Mouse (Mus musculus): ENCODE data around the gene Cetn2. TPM values are rescaled to one million over a fixed set of nuclear protein-coding genes. Genes with fewer than 3 reads are reported as not detected.

Gene Cetn2
- 12.4 and 22.7 TPM in 2 replicates for polyA plus RNA-seq (2012; rRNA removed)

DNA sequence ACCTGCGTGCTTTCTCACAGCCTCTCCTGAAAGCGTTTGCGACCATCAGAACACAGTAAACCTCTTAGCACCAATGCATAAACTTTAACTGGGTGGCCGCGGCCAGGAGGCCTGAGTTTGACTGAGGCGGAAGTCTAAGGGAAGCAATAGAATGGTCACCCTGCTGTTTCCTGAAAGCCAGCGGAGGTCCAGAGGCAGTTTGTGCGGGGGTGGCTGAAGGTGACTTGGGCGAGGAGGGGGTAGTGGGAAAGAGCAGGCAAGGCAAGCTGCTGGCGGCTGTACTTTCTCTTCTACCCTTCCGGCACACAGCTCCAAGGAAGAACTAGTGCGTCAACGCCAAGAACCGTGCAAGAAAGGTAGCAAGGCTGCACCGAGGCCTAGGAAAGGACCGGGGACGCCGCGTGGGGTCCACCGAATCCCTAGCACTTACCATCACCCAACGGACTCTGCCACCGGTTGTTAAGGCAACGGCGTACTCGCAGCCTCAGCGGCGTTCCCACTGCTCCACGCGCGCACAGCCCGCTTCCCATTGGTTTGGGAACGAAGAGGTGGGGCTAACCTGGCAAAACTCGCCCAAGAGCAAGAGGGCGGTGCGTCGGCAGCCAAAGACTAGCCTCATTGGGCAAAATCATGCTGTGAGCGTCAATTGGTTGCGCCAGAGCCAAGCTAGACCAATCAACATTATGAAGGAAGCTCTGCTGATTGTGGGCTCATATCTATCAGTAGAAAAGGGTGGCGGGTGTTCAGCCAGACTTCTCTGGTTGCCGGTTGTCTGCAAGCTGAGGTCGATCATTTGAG, at the start of gene Cetn2, which contains the start of gene Nsdhl:
Cetn2 (minus strand) TSS at position 528 of the 798 bp plus-strand sequence.
Nsdhl (plus strand) TSS at position 674 of the 798 bp plus-strand sequence.
- Histone ChIP-seq H3K4me1 (ENCODE audit: control insufficient read depth, insufficient read depth, low read length) (peaks cover 2% of the 10 kb centered on the region; the same call in 1 of the 2 replicates), H3K27ac (ENCODE audit: insufficient read depth, low read depth, low read length) (peak within 1 kb of the TSS; percentile 58), H3K27me3 (replicated peaks; ENCODE audit: control insufficient read depth, insufficient read depth, low read length) (no peaks in the 10 kb centered on the region), H3K4me3 (ENCODE audit: insufficient read depth, low read depth, low read length) (peak within 1 kb of the TSS; percentile 96), H3K36me3 (ENCODE audit: control insufficient read depth, insufficient read depth, low read length) (no peaks in the 10 kb centered on the region; the same call in 1 of the 2 replicates)
- under 1% methylated on average over 39 of the region's 41 CpGs for WGBS
- DNase-seq, result peak; percentile 95
- TF ChIP-seq CTCF (conservative IDR thresholded peaks at IDR 0.05; ENCODE audit: insufficient read depth, insufficient read length, low read depth, low read length) (no peak), POLR2A (IDR thresholded peaks at IDR 0.05; ENCODE audit: low read depth, low read length) (no peak)

DNA sequence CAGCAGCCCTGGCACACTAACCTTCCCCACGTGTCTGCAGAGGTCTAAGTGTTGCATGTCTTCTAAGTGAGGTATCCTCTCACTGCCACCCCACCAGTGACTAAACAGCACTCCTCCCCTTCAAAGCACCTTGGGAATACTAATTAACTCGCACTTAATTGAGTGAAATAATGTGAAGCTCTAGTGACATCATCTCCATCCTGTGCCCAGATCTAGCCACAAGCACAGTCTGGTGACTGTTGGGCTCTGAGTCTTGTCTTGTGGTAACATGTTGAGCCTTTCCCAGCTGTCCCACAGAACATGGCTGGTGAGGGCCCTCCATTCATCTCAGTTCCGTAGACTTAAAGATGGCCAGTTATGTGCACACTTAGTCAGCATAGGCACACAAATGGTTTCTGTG, 44.5 kb upstream of the Cetn2 start:
- TF ChIP-seq CTCF (conservative IDR thresholded peaks at IDR 0.05; ENCODE audit: insufficient read depth, insufficient read length, low read depth, low read length) (no peak), POLR2A (IDR thresholded peaks at IDR 0.05; ENCODE audit: low read depth, low read length) (no peak)
- H3K36me3 ChIP-seq (ENCODE audit: control insufficient read depth, insufficient read depth, low read length), result no peaks in the 10 kb centered on the region
- DNase-seq, result no peak
- WGBS, result 89% methylated on average over 3 of the region's 3 CpGs
- H3K27me3 ChIP-seq (replicated peaks; ENCODE audit: control insufficient read depth, insufficient read depth, low read length), result no peaks in the 10 kb centered on the region
- H3K4me3 ChIP-seq (ENCODE audit: insufficient read depth, low read depth, low read length), result no peak overlapping the region
- H3K27ac ChIP-seq (ENCODE audit: insufficient read depth, low read depth, low read length), result no peak overlapping the region
- no peaks in the 10 kb centered on the region; the same call in 1 of the 2 replicates for H3K4me1 ChIP-seq (ENCODE audit: control insufficient read depth, insufficient read depth, low read length)

DNA sequence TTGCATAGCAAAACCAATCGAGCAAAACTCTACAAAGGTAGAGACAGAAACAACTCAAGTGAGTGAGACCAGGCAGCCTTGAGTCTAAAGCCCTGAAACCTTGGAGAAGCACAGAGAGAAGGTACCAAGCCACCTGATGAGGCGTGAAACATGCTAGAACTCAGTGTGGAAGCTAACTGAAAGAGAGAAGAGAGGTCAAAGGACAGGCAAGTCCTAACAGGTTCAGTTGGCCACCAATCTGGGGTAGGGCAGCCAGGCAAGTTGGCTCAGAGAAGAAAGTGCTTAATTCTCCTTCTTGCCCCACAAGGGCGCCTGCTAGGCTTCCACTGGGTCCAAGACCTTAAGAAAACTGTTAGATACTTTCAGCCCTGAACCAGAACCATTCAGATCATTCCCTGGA, 43.3 kb upstream of the Cetn2 start:
- Histone ChIP-seq H3K4me3 (ENCODE audit: insufficient read depth, low read depth, low read length) (no peak overlapping the region), H3K36me3 (ENCODE audit: control insufficient read depth, insufficient read depth, low read length) (no peaks in the 10 kb centered on the region), H3K27ac (ENCODE audit: insufficient read depth, low read depth, low read length) (no peak overlapping the region), H3K4me1 (ENCODE audit: control insufficient read depth, insufficient read depth, low read length) (no peaks in the 10 kb centered on the region; the same call in 1 of the 2 replicates), H3K27me3 (replicated peaks; ENCODE audit: control insufficient read depth, insufficient read depth, low read length) (no peaks in the 10 kb centered on the region)
- TF ChIP-seq CTCF (conservative IDR thresholded peaks at IDR 0.05; ENCODE audit: insufficient read depth, insufficient read length, low read depth, low read length), result no peak
- TF ChIP-seq POLR2A (IDR thresholded peaks at IDR 0.05; ENCODE audit: low read depth, low read length), result no peak
- WGBS, result 85% methylated on average over 3 of the region's 3 CpGs
- DNase-seq, result peak; percentile 52

DNA sequence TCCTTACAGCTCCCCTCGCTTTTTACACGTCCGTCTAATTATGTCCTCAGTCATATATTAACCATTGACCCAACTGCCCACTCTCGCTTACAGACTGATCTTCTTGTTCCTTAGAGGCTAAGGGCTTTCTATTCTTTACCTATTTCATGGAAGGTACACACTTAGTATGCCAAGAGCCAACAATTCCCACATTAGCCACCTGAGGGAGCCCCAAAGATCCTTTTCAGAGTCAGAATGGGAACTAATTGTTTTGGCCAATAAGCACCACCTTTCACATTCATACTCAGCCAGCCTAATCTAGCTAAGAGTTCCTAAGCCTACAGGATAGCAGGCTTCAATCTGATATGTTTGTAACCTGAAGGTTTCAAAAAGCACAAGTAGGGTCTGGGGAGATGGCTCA, 42.2 kb upstream of the Cetn2 start:
- H3K4me3 ChIP-seq (ENCODE audit: insufficient read depth, low read depth, low read length), result no peak overlapping the region
- WGBS, result 65% methylated on average over 4 of the region's 4 CpGs
- H3K27ac ChIP-seq (ENCODE audit: insufficient read depth, low read depth, low read length), result no peak overlapping the region
- no peaks in the 10 kb centered on the region for H3K36me3 ChIP-seq (ENCODE audit: control insufficient read depth, insufficient read depth, low read length)
- DNase-seq, result peak; percentile 36
- no peak for TF ChIP-seq POLR2A (IDR thresholded peaks at IDR 0.05; ENCODE audit: low read depth, low read length)
- no peak for TF ChIP-seq CTCF (conservative IDR thresholded peaks at IDR 0.05; ENCODE audit: insufficient read depth, insufficient read length, low read depth, low read length)
- no peaks in the 10 kb centered on the region for H3K27me3 ChIP-seq (replicated peaks; ENCODE audit: control insufficient read depth, insufficient read depth, low read length)
- no peaks in the 10 kb centered on the region; the same call in 1 of the 2 replicates for H3K4me1 ChIP-seq (ENCODE audit: control insufficient read depth, insufficient read depth, low read length)

DNA sequence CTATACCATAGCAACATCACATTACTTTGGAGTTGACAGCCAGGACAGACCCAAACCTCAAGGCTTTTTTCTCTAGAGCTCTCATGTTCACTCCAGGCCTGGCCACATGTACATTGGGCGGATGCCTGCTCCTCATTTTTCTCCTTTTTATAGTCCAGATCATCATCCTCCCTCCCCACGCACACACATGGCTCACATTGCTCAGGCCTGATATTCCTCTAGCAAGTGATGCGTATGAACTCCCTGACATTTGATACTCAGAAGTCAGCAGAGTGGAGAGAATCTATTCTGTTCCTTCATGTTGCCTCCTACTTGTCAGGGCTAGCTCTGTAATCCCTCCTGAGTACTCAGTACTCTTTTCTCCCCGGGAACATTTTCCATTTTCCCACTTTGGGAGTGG, 38.3 kb upstream of the Cetn2 start:
- no peak for DNase-seq
- Histone ChIP-seq H3K4me3 (ENCODE audit: insufficient read depth, low read depth, low read length) (no peak overlapping the region), H3K27me3 (replicated peaks; ENCODE audit: control insufficient read depth, insufficient read depth, low read length) (no peaks in the 10 kb centered on the region), H3K27ac (ENCODE audit: insufficient read depth, low read depth, low read length) (no peak overlapping the region), H3K4me1 (ENCODE audit: control insufficient read depth, insufficient read depth, low read length) (no peaks in the 10 kb centered on the region; the same call in 1 of the 2 replicates), H3K36me3 (ENCODE audit: control insufficient read depth, insufficient read depth, low read length) (no peaks in the 10 kb centered on the region)
- no peak for TF ChIP-seq CTCF (conservative IDR thresholded peaks at IDR 0.05; ENCODE audit: insufficient read depth, insufficient read length, low read depth, low read length)
- no peak for TF ChIP-seq POLR2A (IDR thresholded peaks at IDR 0.05; ENCODE audit: low read depth, low read length)
- WGBS, result 83% methylated on average over 4 of the region's 4 CpGs

DNA sequence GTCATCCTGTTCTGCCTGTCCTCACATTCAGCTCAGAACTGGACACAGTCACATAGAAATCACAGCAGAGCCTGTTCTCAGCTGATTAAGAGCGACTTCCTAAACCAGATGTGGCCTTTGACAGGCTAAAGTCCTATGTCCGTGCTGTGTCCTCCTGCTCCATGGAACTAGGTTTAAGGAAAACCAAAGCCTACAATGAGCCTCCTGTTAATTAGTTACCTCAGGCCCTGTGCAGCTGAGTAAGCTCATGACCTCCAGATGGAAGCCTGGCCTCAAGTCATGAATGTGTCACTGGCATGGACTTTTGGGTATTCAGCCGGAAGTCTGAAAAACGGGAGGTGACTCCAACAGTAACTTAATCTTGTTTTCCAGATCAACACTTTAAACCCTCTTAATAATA, 35.3 kb upstream of the Cetn2 start:
- WGBS, result 23% methylated on average over 4 of the region's 4 CpGs
- H3K4me3 ChIP-seq (ENCODE audit: insufficient read depth, low read depth, low read length), result no peak overlapping the region
- peaks cover 1% of the 10 kb centered on the region; the same call in 1 of the 2 replicates for H3K36me3 ChIP-seq (ENCODE audit: control insufficient read depth, insufficient read depth, low read length)
- no peaks in the 10 kb centered on the region; the same call in 1 of the 2 replicates for H3K4me1 ChIP-seq (ENCODE audit: control insufficient read depth, insufficient read depth, low read length)
- no peak for TF ChIP-seq CTCF (conservative IDR thresholded peaks at IDR 0.05; ENCODE audit: insufficient read depth, insufficient read length, low read depth, low read length)
- TF ChIP-seq POLR2A (IDR thresholded peaks at IDR 0.05; ENCODE audit: low read depth, low read length), result no peak
- peak; percentile 84 for DNase-seq
- H3K27me3 ChIP-seq (replicated peaks; ENCODE audit: control insufficient read depth, insufficient read depth, low read length), result no peaks in the 10 kb centered on the region
- H3K27ac ChIP-seq (ENCODE audit: insufficient read depth, low read depth, low read length), result peak overlapping the region; percentile 55; the same call in 1 of the 2 replicates

DNA sequence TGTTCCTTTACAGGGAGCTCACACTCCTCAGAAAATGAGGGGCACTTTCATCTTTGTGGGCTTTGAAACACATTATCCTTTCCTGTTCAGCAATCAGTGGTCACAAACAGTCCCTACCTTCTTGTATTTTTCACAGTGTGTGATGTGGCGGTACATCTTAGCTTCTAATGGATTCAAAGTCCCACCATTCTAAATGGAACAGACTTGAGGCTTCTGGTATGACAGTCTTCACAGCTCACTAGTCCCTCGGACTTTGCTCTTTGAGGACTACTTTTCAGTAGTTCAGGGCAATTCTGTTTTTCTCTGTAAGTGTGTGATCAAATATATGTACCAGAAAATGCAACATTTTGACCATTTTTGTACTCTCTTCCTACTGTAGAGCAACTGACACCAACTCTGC, 3.2 kb upstream of the Cetn2 start:
- Histone ChIP-seq H3K36me3 (ENCODE audit: control insufficient read depth, insufficient read depth, low read length) (no peaks in the 10 kb centered on the region), H3K4me1 (ENCODE audit: control insufficient read depth, insufficient read depth, low read length) (peaks cover 2% of the 10 kb centered on the region; the same call in 1 of the 2 replicates), H3K4me3 (ENCODE audit: insufficient read depth, low read depth, low read length) (no peak overlapping the region), H3K27me3 (replicated peaks; ENCODE audit: control insufficient read depth, insufficient read depth, low read length) (no peaks in the 10 kb centered on the region), H3K27ac (ENCODE audit: insufficient read depth, low read depth, low read length) (peak overlapping the region; percentile 60; the same call in 1 of the 2 replicates)
- no peak for TF ChIP-seq CTCF (conservative IDR thresholded peaks at IDR 0.05; ENCODE audit: insufficient read depth, insufficient read length, low read depth, low read length)
- DNase-seq, result peak; percentile 57
- WGBS, result 44% methylated on average over 2 of the region's 2 CpGs
